Mouse (Mus musculus): ENCODE data around the gene Mertk. TPM values are rescaled to one million over a fixed set of nuclear protein-coding genes. Genes with fewer than 3 reads are reported as not detected.

Mertk gene
- total RNA-seq, 1 experiment, result 3.3 TPM

- no peak for DNase-seq (ENCODE audit: low read depth, low spot score)
- no peak overlapping the region for H3K9ac ChIP-seq (ENCODE audit: insufficient read depth, low read depth, low read length, poor library complexity, severe bottlenecking)
- TF ChIP-seq CHD2 (IDR thresholded peaks at IDR 0.05; ENCODE audit: low read depth, low read length) (no peak), ZNF384 (IDR thresholded peaks at IDR 0.05; ENCODE audit: low read depth, low read length) (no peak), MAFK (IDR thresholded peaks at IDR 0.05; ENCODE audit: insufficient read depth, low read depth, low read length) (no peak), ZC3H11A (IDR thresholded peaks at IDR 0.05; ENCODE audit: borderline replicate concordance, low read depth, low read length) (no peak), HCFC1 (IDR thresholded peaks at IDR 0.05; ENCODE audit: borderline replicate concordance, insufficient read depth, low read length) (no peak)
- in situ Hi-C loops (cut with MboI; ENCODE audit: low sequenced_read_pairs in 2 of 2, unreplicated experiment in 2 of 2), result no loop called here
- H3K4me1 ChIP-seq (ENCODE audit: control insufficient read depth in 2 of 2, insufficient read depth in 2 of 2, low read length in 2 of 2, poor library complexity in 1 of 2), result no peaks in the 10 kb centered on the region
- H3K4me3 ChIP-seq (ENCODE audit: insufficient read depth in 1 of 2, low read depth in 1 of 2, low read length in 2 of 2, poor library complexity in 1 of 2, severe bottlenecking in 1 of 2), result no peak overlapping the region
- no peaks in the 10 kb centered on the region for H3K36me3 ChIP-seq (ENCODE audit: control insufficient read depth, insufficient read depth, low read length, poor library complexity, severe bottlenecking)
- H3K9me3 ChIP-seq (ENCODE audit: control insufficient read depth, insufficient read depth, low read depth, low read length), result no peaks in the 10 kb centered on the region
- H3K27ac ChIP-seq (ENCODE audit: insufficient read depth, low read depth, low read length, poor library complexity, severe bottlenecking), result no peak overlapping the region
Measured at GRCm38 (mm10) chr2:128771048-128771447, 72.3 kb downstream of the Mertk start.

GRCm38 (mm10) chr2:128771750-128772338 lies 73.1 kb downstream of the Mertk start:
- no peaks in the 10 kb centered on the region for H3K9me3 ChIP-seq (ENCODE audit: control insufficient read depth, insufficient read depth, low read depth, low read length)
- in situ Hi-C loops (cut with MboI; ENCODE audit: low sequenced_read_pairs in 2 of 2, unreplicated experiment in 2 of 2), result no loop called here

GRCm38 (mm10) chr2:128782231-128782630 lies 83.5 kb downstream of the Mertk start:
- no peak for DNase-seq (ENCODE audit: low read depth, low spot score)
- TF ChIP-seq MAFK (IDR thresholded peaks at IDR 0.05; ENCODE audit: insufficient read depth, low read depth, low read length), result no peak
- TF ChIP-seq ZNF384 (IDR thresholded peaks at IDR 0.05; ENCODE audit: low read depth, low read length), result no peak
- TF ChIP-seq HCFC1 (IDR thresholded peaks at IDR 0.05; ENCODE audit: borderline replicate concordance, insufficient read depth, low read length), result no peak
- TF ChIP-seq ZC3H11A (IDR thresholded peaks at IDR 0.05; ENCODE audit: borderline replicate concordance, low read depth, low read length), result no peak
- no peak for TF ChIP-seq CHD2 (IDR thresholded peaks at IDR 0.05; ENCODE audit: low read depth, low read length)
- H3K36me3 ChIP-seq (ENCODE audit: control insufficient read depth, insufficient read depth, low read length, poor library complexity, severe bottlenecking), result no peaks in the 10 kb centered on the region
- no peak overlapping the region for H3K27ac ChIP-seq (ENCODE audit: insufficient read depth, low read depth, low read length, poor library complexity, severe bottlenecking)
- in situ Hi-C loops (cut with MboI; ENCODE audit: low sequenced_read_pairs in 2 of 2, unreplicated experiment in 2 of 2), result no loop called here
- H3K9ac ChIP-seq (ENCODE audit: insufficient read depth, low read depth, low read length, poor library complexity, severe bottlenecking), result no peak overlapping the region
- no peak overlapping the region for H3K4me3 ChIP-seq (ENCODE audit: insufficient read depth in 1 of 2, low read depth in 1 of 2, low read length in 2 of 2, poor library complexity in 1 of 2, severe bottlenecking in 1 of 2)
- no peaks in the 10 kb centered on the region for H3K4me1 ChIP-seq (ENCODE audit: control insufficient read depth in 2 of 2, insufficient read depth in 2 of 2, low read length in 2 of 2, poor library complexity in 1 of 2)
- H3K9me3 ChIP-seq (ENCODE audit: control insufficient read depth, insufficient read depth, low read depth, low read length), result no peaks in the 10 kb centered on the region

More at GRCm38 (mm10) chr2:128771750-128772338, 73.1 kb downstream of the Mertk start:
- no peak for DNase-seq (ENCODE audit: low read depth, low spot score)
- Histone ChIP-seq H3K9ac (ENCODE audit: insufficient read depth, low read depth, low read length, poor library complexity, severe bottlenecking) (no peak overlapping the region), H3K4me1 (ENCODE audit: control insufficient read depth in 2 of 2, insufficient read depth in 2 of 2, low read length in 2 of 2, poor library complexity in 1 of 2) (no peaks in the 10 kb centered on the region), H3K36me3 (ENCODE audit: control insufficient read depth, insufficient read depth, low read length, poor library complexity, severe bottlenecking) (no peaks in the 10 kb centered on the region), H3K27ac (ENCODE audit: insufficient read depth, low read depth, low read length, poor library complexity, severe bottlenecking) (no peak overlapping the region), H3K4me3 (ENCODE audit: insufficient read depth in 1 of 2, low read depth in 1 of 2, low read length in 2 of 2, poor library complexity in 1 of 2, severe bottlenecking in 1 of 2) (no peak overlapping the region)
- TF ChIP-seq MAFK (IDR thresholded peaks at IDR 0.05; ENCODE audit: insufficient read depth, low read depth, low read length) (no peak), ZNF384 (IDR thresholded peaks at IDR 0.05; ENCODE audit: low read depth, low read length) (no peak), CHD2 (IDR thresholded peaks at IDR 0.05; ENCODE audit: low read depth, low read length) (no peak), HCFC1 (IDR thresholded peaks at IDR 0.05; ENCODE audit: borderline replicate concordance, insufficient read depth, low read length) (no peak), ZC3H11A (IDR thresholded peaks at IDR 0.05; ENCODE audit: borderline replicate concordance, low read depth, low read length) (no peak)

GRCm38 (mm10) chr2:128783660-128784345 lies 85.0 kb downstream of the Mertk start:
- DNase-seq (ENCODE audit: low read depth, low spot score), result no peak
- in situ Hi-C loops (cut with MboI; ENCODE audit: low sequenced_read_pairs in 2 of 2, unreplicated experiment in 2 of 2), result no loop called here
- TF ChIP-seq ZC3H11A (IDR thresholded peaks at IDR 0.05; ENCODE audit: borderline replicate concordance, low read depth, low read length), result no peak
- no peak for TF ChIP-seq CHD2 (IDR thresholded peaks at IDR 0.05; ENCODE audit: low read depth, low read length)
- no peak for TF ChIP-seq ZNF384 (IDR thresholded peaks at IDR 0.05; ENCODE audit: low read depth, low read length)
- no peak for TF ChIP-seq MAFK (IDR thresholded peaks at IDR 0.05; ENCODE audit: insufficient read depth, low read depth, low read length)
- TF ChIP-seq HCFC1 (IDR thresholded peaks at IDR 0.05; ENCODE audit: borderline replicate concordance, insufficient read depth, low read length), result no peak
- H3K27ac ChIP-seq (ENCODE audit: insufficient read depth, low read depth, low read length, poor library complexity, severe bottlenecking), result no peak overlapping the region
- H3K9ac ChIP-seq (ENCODE audit: insufficient read depth, low read depth, low read length, poor library complexity, severe bottlenecking), result no peak overlapping the region
- H3K4me1 ChIP-seq (ENCODE audit: control insufficient read depth in 2 of 2, insufficient read depth in 2 of 2, low read length in 2 of 2, poor library complexity in 1 of 2), result no peaks in the 10 kb centered on the region
- no peak overlapping the region for H3K4me3 ChIP-seq (ENCODE audit: insufficient read depth in 1 of 2, low read depth in 1 of 2, low read length in 2 of 2, poor library complexity in 1 of 2, severe bottlenecking in 1 of 2)
- no peaks in the 10 kb centered on the region for H3K9me3 ChIP-seq (ENCODE audit: control insufficient read depth, insufficient read depth, low read depth, low read length)
- H3K36me3 ChIP-seq (ENCODE audit: control insufficient read depth, insufficient read depth, low read length, poor library complexity, severe bottlenecking), result no peaks in the 10 kb centered on the region

Measured in ES-E14 (cell line).